Mouse (Mus musculus): ENCODE results near the gene Ctrb1. TPM values are rescaled to one million over a fixed set of nuclear protein-coding genes. Genes with fewer than 3 reads are reported as not detected.

Gene Ctrb1
- polyA plus RNA-seq, 1 experiment from 2014 or later: 5.2 TPM

- Histone ChIP-seq H3K4me1 (peaks cover 95% of the 10 kb centered on the region), H3K4me3 (replicated peaks) (peak overlapping the region; percentile 68), H3K27ac (peak overlapping the region; percentile 85), H3K9me3 (replicated peaks) (no peaks in the 10 kb centered on the region), H3K9ac (peak overlapping the region; percentile 76), H3K27me3 (no peaks in the 10 kb centered on the region), H3K36me3 (no peaks in the 10 kb centered on the region), H3K4me2 (peak overlapping the region; percentile 73)
- ATAC-seq (replicated peaks; ENCODE audit: low FRiP score): peak; percentile 19
- WGBS: under 1% methylated on average over 39 of the region's 39 CpGs
Observed at GRCm38 (mm10) chr8:111731231-111731977, 40.6 kb upstream of the Ctrb1 start.

GRCm38 (mm10) chr8:111729233-111730170 is 38.7 kb upstream of the Ctrb1 start:
- H3K9me3 ChIP-seq (replicated peaks): no peaks in the 10 kb centered on the region
- ATAC-seq (replicated peaks; ENCODE audit: low FRiP score): no peak
- peak overlapping the region; percentile 14; the same call in 1 of the 2 replicates for H3K9ac ChIP-seq
- H3K36me3 ChIP-seq: no peaks in the 10 kb centered on the region
- no peaks in the 10 kb centered on the region for H3K27me3 ChIP-seq
- peak overlapping the region; percentile 68; the same call in 1 of the 2 replicates for H3K4me3 ChIP-seq (replicated peaks)
- peak overlapping the region; percentile 73 for H3K4me2 ChIP-seq
- 44% methylated on average over 7 of the region's 7 CpGs for WGBS
- peaks cover 91% of the 10 kb centered on the region for H3K4me1 ChIP-seq
- H3K27ac ChIP-seq: peak overlapping the region; percentile 85

- 73% methylated on average over 5 of the region's 5 CpGs for WGBS
- Histone ChIP-seq H3K9ac (no peak overlapping the region), H3K27me3 (no peaks in the 10 kb centered on the region), H3K27ac (0 out of 2 replicates have a peak overlapping the region, but pooled peaks have one; percentile 2), H3K4me1 (peaks cover 89% of the 10 kb centered on the region), H3K9me3 (replicated peaks) (no peaks in the 10 kb centered on the region), H3K36me3 (no peaks in the 10 kb centered on the region), H3K4me2 (peak overlapping the region; percentile 8; the same call in 1 of the 2 replicates), H3K4me3 (replicated peaks) (no peak overlapping the region)
- ATAC-seq (replicated peaks; ENCODE audit: low FRiP score): no peak
Observed at GRCm38 (mm10) chr8:111728481-111728880, 37.7 kb upstream of the Ctrb1 start.

GRCm38 (mm10) chr8:111727553-111727952 is 36.7 kb upstream of the Ctrb1 start:
- Histone ChIP-seq H3K27ac (no peak overlapping the region), H3K4me1 (peaks cover 80% of the 10 kb centered on the region)
- 75% methylated on average over 4 of the region's 4 CpGs for WGBS

GRCm38 (mm10) chr8:111726102-111726900 is 35.5 kb upstream of the Ctrb1 start:
- H3K9ac ChIP-seq: no peak overlapping the region

More at GRCm38 (mm10) chr8:111727553-111727952, 36.7 kb upstream of the Ctrb1 start:
- H3K9ac ChIP-seq: no peak overlapping the region
- H3K4me2 ChIP-seq: no peak overlapping the region
- H3K27me3 ChIP-seq: no peaks in the 10 kb centered on the region
- no peaks in the 10 kb centered on the region for H3K36me3 ChIP-seq
- ATAC-seq (replicated peaks; ENCODE audit: low FRiP score): no peak
- H3K9me3 ChIP-seq (replicated peaks): no peaks in the 10 kb centered on the region
- no peak overlapping the region for H3K4me3 ChIP-seq (replicated peaks)

GRCm38 (mm10) chr8:111725341-111725740 is 34.5 kb upstream of the Ctrb1 start:
- WGBS: 89% methylated on average over 6 of the region's 6 CpGs
- Histone ChIP-seq H3K9me3 (replicated peaks) (no peaks in the 10 kb centered on the region), H3K27me3 (no peaks in the 10 kb centered on the region), H3K4me1 (peaks cover 74% of the 10 kb centered on the region), H3K4me3 (replicated peaks) (no peak overlapping the region), H3K9ac (no peak overlapping the region), H3K4me2 (no peak overlapping the region), H3K27ac (no peak overlapping the region), H3K36me3 (peaks cover 9% of the 10 kb centered on the region)
- ATAC-seq (replicated peaks; ENCODE audit: low FRiP score): no peak

More at GRCm38 (mm10) chr8:111726102-111726900, 35.5 kb upstream of the Ctrb1 start:
- peaks cover 74% of the 10 kb centered on the region for H3K4me1 ChIP-seq
- 58% methylated on average over 7 of the region's 7 CpGs for whole genome bisulfite sequencing
- no peak overlapping the region for H3K4me3 ChIP-seq (replicated peaks)
- ATAC-seq (replicated peaks; ENCODE audit: low FRiP score): peak; percentile 50
- no peaks in the 10 kb centered on the region for H3K27me3 ChIP-seq
- H3K9me3 ChIP-seq (replicated peaks): no peaks in the 10 kb centered on the region
- H3K4me2 ChIP-seq: peak overlapping the region; percentile 12; the same call in 1 of the 2 replicates
- H3K27ac ChIP-seq: peak overlapping the region; percentile 78
- H3K36me3 ChIP-seq: no peaks in the 10 kb centered on the region

GRCm38 (mm10) chr8:111720115-111720544 is 29.3 kb upstream of the Ctrb1 start:
- no peaks in the 10 kb centered on the region for H3K9me3 ChIP-seq (replicated peaks)
- H3K27me3 ChIP-seq: no peaks in the 10 kb centered on the region
- H3K27ac ChIP-seq: peak overlapping the region; percentile 49; the same call in 1 of the 2 replicates
- peaks cover 65% of the 10 kb centered on the region for H3K4me1 ChIP-seq
- no peak overlapping the region for H3K4me3 ChIP-seq (replicated peaks)
- WGBS: 37% methylated on average over 4 of the region's 4 CpGs
- no peak overlapping the region for H3K9ac ChIP-seq
- peaks cover 44% of the 10 kb centered on the region for H3K36me3 ChIP-seq
- ATAC-seq (replicated peaks; ENCODE audit: low FRiP score): no peak; the same call in 1 of the 2 replicates
- H3K4me2 ChIP-seq: no peak overlapping the region

GRCm38 (mm10) chr8:111718937-111719336 is 28.1 kb upstream of the Ctrb1 start:
- ATAC-seq (replicated peaks; ENCODE audit: low FRiP score): 0 out of 2 replicates have a peak, but pooled peaks have one; percentile 47
- peaks cover 53% of the 10 kb centered on the region for H3K4me1 ChIP-seq
- peaks cover 56% of the 10 kb centered on the region for H3K36me3 ChIP-seq
- no peak overlapping the region for H3K4me2 ChIP-seq
- H3K4me3 ChIP-seq (replicated peaks): no peak overlapping the region
- WGBS: 11% methylated on average over 5 of the region's 5 CpGs
- H3K9ac ChIP-seq: no peak overlapping the region
- peak overlapping the region; percentile 63 for H3K27ac ChIP-seq
- H3K9me3 ChIP-seq (replicated peaks): no peaks in the 10 kb centered on the region
- H3K27me3 ChIP-seq: no peaks in the 10 kb centered on the region

- Histone ChIP-seq H3K4me2 (no peak overlapping the region), H3K9ac (no peak overlapping the region), H3K4me1 (peaks cover 51% of the 10 kb centered on the region), H3K27me3 (no peaks in the 10 kb centered on the region), H3K4me3 (replicated peaks) (no peak overlapping the region), H3K36me3 (peaks cover 67% of the 10 kb centered on the region), H3K9me3 (replicated peaks) (no peaks in the 10 kb centered on the region), H3K27ac (peak overlapping the region; percentile 69)
- no peak for ATAC-seq (replicated peaks; ENCODE audit: low FRiP score)
- WGBS: 72% methylated on average over 6 of the region's 6 CpGs
Observed at GRCm38 (mm10) chr8:111717866-111718265, 27.1 kb upstream of the Ctrb1 start.

GRCm38 (mm10) chr8:111717488-111717792 is 26.6 kb upstream of the Ctrb1 start:
- no peak overlapping the region for H3K4me2 ChIP-seq
- H3K9me3 ChIP-seq (replicated peaks): no peaks in the 10 kb centered on the region
- H3K27me3 ChIP-seq: no peaks in the 10 kb centered on the region
- H3K27ac ChIP-seq: peak overlapping the region; percentile 69
- H3K9ac ChIP-seq: 0 out of 2 replicates have a peak overlapping the region, but pooled peaks have one; percentile 4
- H3K4me1 ChIP-seq: peaks cover 51% of the 10 kb centered on the region
- WGBS: 78% methylated on average over 4 of the region's 4 CpGs
- peaks cover 71% of the 10 kb centered on the region for H3K36me3 ChIP-seq
- H3K4me3 ChIP-seq (replicated peaks): no peak overlapping the region
- ATAC-seq (replicated peaks; ENCODE audit: low FRiP score): no peak

All from kidney, embryonic 15.5 days (tissue).